Mouse (Mus musculus) B cell, adult 2 months (primary cell): ENCODE data around the gene Arhgef2.

ENCODE experiments used
- DNase-seq, 2 experiments: peaks; one replicate each; pipeline ENCODE4 v3.0.0; 2022

The Arhgef2 gene

GRCm38 (mm10) chr3:88646426-88646995 lies 40.7 kb downstream of the Arhgef2 start:
- DNase-seq, result no peak

- no peak for DNase-seq
These were observed 41.3 kb downstream of the Arhgef2 start for GRCm38 (mm10) chr3:88647076-88647475.

GRCm38 (mm10) chr3:88647779-88648413 lies 42.1 kb downstream of the Arhgef2 start:
- peak; percentile 57 to 63 for DNase-seq

GRCm38 (mm10) chr3:88648452-88649168 lies 42.8 kb downstream of the Arhgef2 start:
- peak in 1 of 2 experiments; percentile 32 for DNase-seq

- DNase-seq, result peak; percentile 47 to 52
These were observed 43.4 kb downstream of the Arhgef2 start for GRCm38 (mm10) chr3:88649186-88649585.

- DNase-seq, result no peak
These were observed 44.2 kb downstream of the Arhgef2 start for GRCm38 (mm10) chr3:88649967-88650366.

- DNase-seq, result no peak
These were observed 45.1 kb downstream of the Arhgef2 start for GRCm38 (mm10) chr3:88650713-88651504.

- DNase-seq, result peak; percentile 43 to 45
These were observed 46.2 kb downstream of the Arhgef2 start for GRCm38 (mm10) chr3:88651669-88652618.

- DNase-seq, result no peak
These were observed 47.2 kb downstream of the Arhgef2 start, which contains the start of gene Rxfp4 for GRCm38 (mm10) chr3:88652846-88653515. Gene Rxfp4 (minus strand): TSS chr3:88653142.

GRCm38 (mm10) chr3:88653516-88654370 lies 48.0 kb downstream of the Arhgef2 start:
- no peak for DNase-seq

- no peak for DNase-seq
These were observed 48.9 kb downstream of the Arhgef2 start for GRCm38 (mm10) chr3:88654621-88655020.

GRCm38 (mm10) chr3:88655619-88656018 lies 49.9 kb downstream of the Arhgef2 start:
- DNase-seq, result no peak

GRCm38 (mm10) chr3:88658441-88659127 lies 52.8 kb downstream of the Arhgef2 start:
- no peak for DNase-seq

GRCm38 (mm10) chr3:88659798-88660197 lies 54.0 kb downstream of the Arhgef2 start:
- DNase-seq, result no peak

GRCm38 (mm10) chr3:88664095-88664494 lies 58.3 kb downstream of the Arhgef2 start:
- DNase-seq, result peak; percentile 46 to 54

- peak; percentile 68 for DNase-seq
These were observed 71.6 kb downstream of the Arhgef2 start for GRCm38 (mm10) chr3:88677399-88677798.

- DNase-seq, result no peak
These were observed 78.0 kb downstream of the Arhgef2 start for GRCm38 (mm10) chr3:88683814-88684213.

GRCm38 (mm10) chr3:88684236-88684979 lies 78.6 kb downstream of the Arhgef2 start:
- no peak for DNase-seq
